Mouse (Mus musculus): Measurements from ENCODE around the gene Agtpbp1.

DNA sequence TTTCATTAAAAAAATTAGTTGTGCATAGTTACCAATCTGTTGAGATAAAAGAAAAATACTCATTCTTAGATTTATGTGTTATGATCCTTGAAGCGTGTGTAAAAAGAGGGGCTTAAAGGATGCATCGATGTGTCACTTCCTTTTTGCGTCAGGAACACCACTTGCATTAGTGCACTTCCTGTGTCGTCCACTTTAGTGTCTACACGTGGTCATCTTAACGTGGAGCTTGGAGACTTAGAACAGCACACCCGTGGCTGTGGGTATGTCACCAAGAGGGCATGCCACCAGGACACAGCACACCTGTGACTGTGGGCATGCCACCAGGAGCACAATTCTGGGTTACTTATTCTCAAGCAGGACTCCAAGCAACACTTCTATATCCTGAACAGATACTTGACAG lies 137.9 kb downstream of the Agtpbp1 start:
- TF ChIP-seq TCF12 (IDR thresholded peaks at IDR 0.05; ENCODE audit: low read depth, low read length) (no peak), BHLHE40 (IDR thresholded peaks at IDR 0.05; ENCODE audit: borderline replicate concordance, low read depth, low read length) (no peak), CTCF (IDR thresholded peaks at IDR 0.05 in 2 of 3, conservative IDR thresholded peaks at IDR 0.05 in 1 of 3; ENCODE audit: control insufficient read depth in 1 of 3, insufficient read depth in 1 of 3, low read depth in 2 of 3, low read length in 3 of 3, poor library complexity in 1 of 3, severe bottlenecking in 1 of 3) (no peak), HCFC1 (IDR thresholded peaks at IDR 0.05; ENCODE audit: low read depth, low read length) (no peak), MAZ (IDR thresholded peaks at IDR 0.05; ENCODE audit: low read depth, low read length) (no peak), ELF1 (IDR thresholded peaks at IDR 0.05; ENCODE audit: low read depth, low read length) (no peak)
